Mouse (Mus musculus): ENCODE data around the gene Rbfox1. TPM values are rescaled to one million over a fixed set of nuclear protein-coding genes. Genes with fewer than 3 reads are reported as not detected.

Gene Rbfox1
- polyA plus RNA-seq, 1 experiment from 2014 or later = 276 TPM

- no peak overlapping the region for H3K4me3 ChIP-seq (ENCODE audit: low read length)
- 41% methylated on average over 12 of the region's 12 CpGs for WGBS
These were observed 1522.9 kb downstream of the Rbfox1 start for GRCm38 (mm10) chr16:7407862-7408640.

DNA sequence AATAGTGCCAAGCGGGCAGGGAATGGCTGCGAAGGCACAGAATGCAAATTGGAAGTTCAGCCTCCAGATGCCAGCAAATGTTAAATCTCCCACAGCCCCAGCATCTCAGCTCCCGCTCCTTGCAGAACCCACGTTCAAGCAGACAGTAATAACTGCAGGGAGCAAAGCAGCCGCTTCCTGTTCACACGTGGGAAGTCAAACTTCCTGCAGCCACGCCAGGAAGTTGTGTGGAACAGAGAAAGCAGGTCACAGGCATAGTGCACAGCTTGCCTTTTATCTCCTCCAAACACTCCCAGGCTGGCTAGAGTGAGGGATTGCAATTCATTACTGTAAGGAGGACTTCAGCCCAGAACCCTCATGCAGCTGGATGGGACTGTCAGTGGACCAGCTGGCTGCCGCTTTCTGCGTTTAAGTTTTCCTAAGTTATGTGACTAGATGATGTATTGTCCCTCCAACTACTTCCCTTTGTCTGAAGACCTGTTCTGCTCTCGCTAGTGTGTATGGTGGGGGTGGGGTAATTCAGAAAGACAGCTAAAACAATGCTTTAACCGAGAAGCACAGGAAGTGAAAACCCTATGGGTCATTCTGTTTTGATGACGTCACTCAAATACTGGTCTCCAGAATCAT, 1534.6 kb downstream of the Rbfox1 start:
- H3K4me1 ChIP-seq (ENCODE audit: control insufficient read depth, insufficient read depth, low read depth, low read length) = peaks cover 10% of the 10 kb centered on the region
- 15% methylated on average over 12 of the region's 12 CpGs for WGBS
- H3K9ac ChIP-seq (ENCODE audit: low read depth, low read length) = no peak overlapping the region; the same call in 1 of the 2 replicates
- H3K4me2 ChIP-seq (ENCODE audit: low read length) = peak overlapping the region; percentile 48
- H3K9me3 ChIP-seq (ENCODE audit: control insufficient read depth, low read length) = no peaks in the 10 kb centered on the region
- peak overlapping the region; percentile 4 for H3K4me3 ChIP-seq (ENCODE audit: low read length)
- ATAC-seq = peak; percentile 80
- no peaks in the 10 kb centered on the region for H3K27me3 ChIP-seq (replicated peaks; ENCODE audit: control insufficient read depth, insufficient read depth, low read length)
- H3K27ac ChIP-seq (ENCODE audit: low read depth, low read length) = peak overlapping the region; percentile 20; the same call in 1 of the 2 replicates
- H3K36me3 ChIP-seq (ENCODE audit: control insufficient read depth, insufficient read depth, low read length) = no peaks in the 10 kb centered on the region

More at GRCm38 (mm10) chr16:7407862-7408640, 1522.9 kb downstream of the Rbfox1 start:
- H3K9me3 ChIP-seq (ENCODE audit: control insufficient read depth, low read length) = no peaks in the 10 kb centered on the region
- no peaks in the 10 kb centered on the region for H3K36me3 ChIP-seq (ENCODE audit: control insufficient read depth, insufficient read depth, low read length)
- H3K27ac ChIP-seq (ENCODE audit: low read depth, low read length) = no peak overlapping the region; the same call in 1 of the 2 replicates
- ATAC-seq = no peak
- H3K4me1 ChIP-seq (ENCODE audit: control insufficient read depth, insufficient read depth, low read depth, low read length) = no peaks in the 10 kb centered on the region; the same call in none of the 2 replicates
- H3K27me3 ChIP-seq (replicated peaks; ENCODE audit: control insufficient read depth, insufficient read depth, low read length) = no peaks in the 10 kb centered on the region
- H3K9ac ChIP-seq (ENCODE audit: low read depth, low read length) = no peak overlapping the region
- H3K4me2 ChIP-seq (ENCODE audit: low read length) = no peak overlapping the region

DNA sequence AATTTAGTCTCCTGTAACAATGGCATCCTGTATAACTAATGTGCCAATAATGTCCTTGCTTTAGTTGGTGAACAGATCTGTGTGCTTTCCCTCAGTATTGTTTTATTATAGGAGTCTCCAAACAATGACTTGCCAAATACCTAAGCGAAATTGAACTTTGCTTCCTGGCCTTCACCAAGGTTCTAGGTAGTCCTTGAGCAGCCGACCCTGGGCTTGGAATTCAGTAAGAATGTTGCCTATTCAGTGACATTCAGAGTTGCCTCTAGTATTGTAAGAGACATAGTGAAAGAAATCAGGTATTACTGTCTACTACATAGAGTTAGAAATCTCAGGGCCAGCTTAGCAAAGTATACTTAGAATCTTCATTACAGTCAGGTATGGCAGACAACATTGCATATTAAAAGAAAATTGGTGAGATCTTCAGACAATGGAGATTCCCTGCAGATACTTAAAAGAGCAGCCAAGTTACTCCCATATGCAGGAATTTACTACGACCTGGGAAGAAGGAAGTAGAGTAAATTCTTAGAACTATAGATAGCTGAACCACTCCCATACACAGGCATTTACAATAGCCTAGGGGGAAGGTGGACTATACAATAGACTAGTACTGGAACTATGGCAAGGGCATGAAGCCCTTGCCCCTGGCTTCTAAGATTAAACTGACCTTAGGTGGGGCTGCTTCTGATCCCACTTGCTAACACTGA, 1540.4 kb downstream of the Rbfox1 start:
- Histone ChIP-seq H3K4me3 (ENCODE audit: low read length) (no peak overlapping the region), H3K4me2 (ENCODE audit: low read length) (no peak overlapping the region), H3K27me3 (replicated peaks; ENCODE audit: control insufficient read depth, insufficient read depth, low read length) (no peaks in the 10 kb centered on the region), H3K27ac (ENCODE audit: low read depth, low read length) (no peak overlapping the region), H3K36me3 (ENCODE audit: control insufficient read depth, insufficient read depth, low read length) (no peaks in the 10 kb centered on the region), H3K9ac (ENCODE audit: low read depth, low read length) (no peak overlapping the region), H3K9me3 (ENCODE audit: control insufficient read depth, low read length) (no peaks in the 10 kb centered on the region), H3K4me1 (ENCODE audit: control insufficient read depth, insufficient read depth, low read depth, low read length) (no peaks in the 10 kb centered on the region)
- no peak for ATAC-seq
- WGBS = 79% methylated on average over 3 of the region's 3 CpGs

DNA sequence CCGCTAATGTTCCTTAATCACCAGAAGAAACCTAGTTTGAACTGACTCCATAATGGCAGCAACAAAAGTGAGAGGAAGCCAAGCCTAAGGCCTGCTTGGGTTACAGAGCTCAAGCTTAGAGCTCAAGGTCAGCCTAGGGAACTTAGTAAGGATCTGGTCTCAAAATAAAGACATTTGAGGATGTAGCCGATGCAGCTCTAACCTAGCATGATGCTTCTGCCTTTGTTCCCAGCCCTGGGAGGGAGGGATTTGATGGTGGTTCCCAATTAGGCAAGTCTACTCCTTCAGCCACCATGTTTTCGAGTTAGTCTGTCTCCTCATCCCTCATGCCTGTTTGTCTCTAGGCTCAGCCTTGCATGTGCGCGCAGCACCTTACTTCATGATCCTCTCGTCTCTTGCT, 1548.1 kb downstream of the Rbfox1 start:
- H3K4me1 ChIP-seq (ENCODE audit: control insufficient read depth, insufficient read depth, low read depth, low read length) = no peaks in the 10 kb centered on the region
- H3K27me3 ChIP-seq (replicated peaks; ENCODE audit: control insufficient read depth, insufficient read depth, low read length) = no peaks in the 10 kb centered on the region
- H3K27ac ChIP-seq (ENCODE audit: low read depth, low read length) = no peak overlapping the region
- no peak for ATAC-seq
- no peaks in the 10 kb centered on the region for H3K36me3 ChIP-seq (ENCODE audit: control insufficient read depth, insufficient read depth, low read length)
- no peak overlapping the region for H3K9ac ChIP-seq (ENCODE audit: low read depth, low read length)
- H3K9me3 ChIP-seq (ENCODE audit: control insufficient read depth, low read length) = no peaks in the 10 kb centered on the region
- H3K4me2 ChIP-seq (ENCODE audit: low read length) = no peak overlapping the region
- H3K4me3 ChIP-seq (ENCODE audit: low read length) = no peak overlapping the region
- WGBS = 91% methylated on average over 6 of the region's 6 CpGs

DNA sequence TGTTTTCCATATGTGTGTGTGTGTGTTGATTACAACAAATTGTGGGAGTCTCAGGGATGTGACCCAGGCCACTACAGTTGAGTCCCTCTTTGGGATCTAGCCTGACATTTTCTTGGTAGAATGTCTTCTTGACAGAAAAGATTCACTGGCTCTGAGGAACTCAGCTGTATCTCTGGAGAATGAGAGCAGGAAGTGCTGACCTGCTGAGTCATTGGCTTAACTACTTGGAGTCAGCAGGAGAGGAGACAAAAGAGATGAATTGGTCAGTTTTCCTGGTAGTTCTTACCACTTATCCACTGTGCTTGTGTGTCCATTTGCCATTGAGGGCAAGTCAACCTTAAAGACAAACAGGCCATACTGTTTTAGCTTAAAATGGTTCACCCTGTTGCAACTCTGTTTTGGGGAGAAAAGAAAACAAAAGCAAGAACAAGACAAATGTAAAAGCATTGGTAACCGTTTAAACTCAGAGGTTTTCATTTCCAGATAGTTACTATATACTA, 1561.7 kb downstream of the Rbfox1 start:
- Histone ChIP-seq H3K27me3 (replicated peaks; ENCODE audit: control insufficient read depth, insufficient read depth, low read length) (no peaks in the 10 kb centered on the region), H3K9ac (ENCODE audit: low read depth, low read length) (no peak overlapping the region), H3K27ac (ENCODE audit: low read depth, low read length) (no peak overlapping the region), H3K36me3 (ENCODE audit: control insufficient read depth, insufficient read depth, low read length) (no peaks in the 10 kb centered on the region), H3K4me1 (ENCODE audit: control insufficient read depth, insufficient read depth, low read depth, low read length) (peaks cover 7% of the 10 kb centered on the region), H3K4me3 (ENCODE audit: low read length) (no peak overlapping the region), H3K9me3 (ENCODE audit: control insufficient read depth, low read length) (no peaks in the 10 kb centered on the region), H3K4me2 (ENCODE audit: low read length) (no peak overlapping the region)
- ATAC-seq = no peak
- 63% methylated on average over 1 of the region's 1 CpGs for WGBS

GRCm38 (mm10) chr16:7447718-7448649, 1562.8 kb downstream of the Rbfox1 start:
- peaks cover 7% of the 10 kb centered on the region for H3K4me1 ChIP-seq (ENCODE audit: control insufficient read depth, insufficient read depth, low read depth, low read length)
- no peaks in the 10 kb centered on the region for H3K9me3 ChIP-seq (ENCODE audit: control insufficient read depth, low read length)
- WGBS = 41% methylated on average over 8 of the region's 8 CpGs
- no peaks in the 10 kb centered on the region for H3K27me3 ChIP-seq (replicated peaks; ENCODE audit: control insufficient read depth, insufficient read depth, low read length)
- no peak overlapping the region; the same call in 1 of the 2 replicates for H3K27ac ChIP-seq (ENCODE audit: low read depth, low read length)
- peak; percentile 58; the same call in 1 of the 2 replicates for ATAC-seq
- no peaks in the 10 kb centered on the region for H3K36me3 ChIP-seq (ENCODE audit: control insufficient read depth, insufficient read depth, low read length)
- H3K4me3 ChIP-seq (ENCODE audit: low read length) = no peak overlapping the region
- no peak overlapping the region for H3K4me2 ChIP-seq (ENCODE audit: low read length)
- H3K9ac ChIP-seq (ENCODE audit: low read depth, low read length) = no peak overlapping the region

- Histone ChIP-seq H3K4me1 (ENCODE audit: control insufficient read depth, insufficient read depth, low read depth, low read length) (peaks cover 7% of the 10 kb centered on the region), H3K9me3 (ENCODE audit: control insufficient read depth, low read length) (no peaks in the 10 kb centered on the region), H3K27me3 (replicated peaks; ENCODE audit: control insufficient read depth, insufficient read depth, low read length) (no peaks in the 10 kb centered on the region), H3K27ac (ENCODE audit: low read depth, low read length) (no peak overlapping the region), H3K4me2 (ENCODE audit: low read length) (no peak overlapping the region), H3K36me3 (ENCODE audit: control insufficient read depth, insufficient read depth, low read length) (no peaks in the 10 kb centered on the region), H3K9ac (ENCODE audit: low read depth, low read length) (no peak overlapping the region), H3K4me3 (ENCODE audit: low read length) (no peak overlapping the region)
- no peak; the same call in 1 of the 2 replicates for ATAC-seq
- WGBS = 72% methylated on average over 3 of the region's 3 CpGs
These were observed 1566.0 kb downstream of the Rbfox1 start for GRCm38 (mm10) chr16:7451193-7451592.

DNA sequence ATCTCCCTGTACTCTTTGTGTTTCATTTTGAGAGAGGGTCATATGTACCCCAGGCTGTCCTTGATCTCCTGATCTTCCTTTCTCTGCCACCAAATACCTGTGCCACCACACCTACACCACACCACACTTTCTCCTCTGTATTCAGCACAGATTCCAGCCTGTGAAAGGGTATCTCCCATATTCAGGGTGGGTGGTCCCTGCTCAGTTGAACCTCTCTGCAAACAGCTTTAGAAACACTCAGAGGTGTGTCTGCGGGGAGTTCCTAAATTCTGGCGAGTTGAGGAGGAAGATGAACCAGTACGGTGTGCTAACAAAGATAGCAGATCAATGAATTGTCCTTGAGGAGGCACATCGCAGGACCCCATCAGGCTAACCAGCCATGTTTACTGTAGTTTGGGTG, 1572.4 kb downstream of the Rbfox1 start:
- no peaks in the 10 kb centered on the region; the same call in 1 of the 2 replicates for H3K4me1 ChIP-seq (ENCODE audit: control insufficient read depth, insufficient read depth, low read depth, low read length)
- no peaks in the 10 kb centered on the region for H3K27me3 ChIP-seq (replicated peaks; ENCODE audit: control insufficient read depth, insufficient read depth, low read length)
- no peaks in the 10 kb centered on the region for H3K9me3 ChIP-seq (ENCODE audit: control insufficient read depth, low read length)
- H3K36me3 ChIP-seq (ENCODE audit: control insufficient read depth, insufficient read depth, low read length) = no peaks in the 10 kb centered on the region
- H3K9ac ChIP-seq (ENCODE audit: low read depth, low read length) = no peak overlapping the region
- no peak overlapping the region for H3K4me3 ChIP-seq (ENCODE audit: low read length)
- no peak overlapping the region for H3K27ac ChIP-seq (ENCODE audit: low read depth, low read length)
- no peak for ATAC-seq
- WGBS = 83% methylated on average over 4 of the region's 4 CpGs
- H3K4me2 ChIP-seq (ENCODE audit: low read length) = no peak overlapping the region

Data from hindbrain, embryonic 16.5 days (tissue).